Mouse (Mus musculus) midbrain, embryonic 13.5 days (tissue): ENCODE measurements at regions not wholly inside any gene's neighbourhood (a gene's known extent, or its start where the extent isn't known, plus 50 kb on each side); places are given as distances from the start of the nearest gene placed in this dataset.

ENCODE experiments used
- ATAC-seq: fragments of 200-750 bp; cut with Nextera tagmentation; 2 replicates; pipeline ENCODE4 v1.8.0; 2017; ENCODE audit warnings: mild to moderate bottlenecking, moderate TSS enrichment, moderate library complexity
- H3K27ac ChIP-seq: fragments of 300-500 bp; sonication (generic); 2 replicates; pipeline ENCODE4 v1.5.1; 2015; ENCODE audit warnings: inconsistent platforms, mild to moderate bottlenecking, moderate library complexity
- H3K27me3 ChIP-seq: fragments of 300-500 bp; sonication (generic); 2 replicates; pipeline ENCODE4 v1.6.1; 2015; ENCODE audit warnings: mild to moderate bottlenecking, inconsistent platforms
- H3K36me3 ChIP-seq: fragments of 300-500 bp; sonication (generic); 2 replicates; pipeline ENCODE4 v1.6.1; 2015; ENCODE audit warnings: mild to moderate bottlenecking, inconsistent platforms
- H3K4me1 ChIP-seq: fragments of 300-500 bp; sonication (generic); replicated peaks from 2 replicates; pipeline ENCODE4 v1.6.1; 2015; ENCODE audit warnings: inconsistent platforms
- H3K4me2 ChIP-seq: fragments of 300-500 bp; sonication (generic); replicated peaks from 2 replicates; pipeline ENCODE4 v1.6.1; 2015; ENCODE audit warnings: moderate library complexity, mild to moderate bottlenecking, inconsistent platforms
- H3K4me3 ChIP-seq: fragments of 300-500 bp; sonication (generic); replicated peaks from 2 replicates; pipeline ENCODE4 v1.5.1; 2015; ENCODE audit warnings: mild to moderate bottlenecking, inconsistent platforms
- H3K9ac ChIP-seq: fragments of 300-500 bp; sonication (generic); replicated peaks from 2 replicates; pipeline ENCODE4 v1.6.1; 2015; ENCODE audit warnings: mild to moderate bottlenecking, inconsistent platforms
- H3K9me3 ChIP-seq: fragments of 300-500 bp; sonication (generic); 2 replicates; pipeline ENCODE4 v1.6.1; 2016; ENCODE audit warnings: mild to moderate bottlenecking, inconsistent platforms
- WGBS: fragments of 180-500 bp; shearing (Covaris S2); methylation state at CpG from one replicate; pipeline ENCODE4 v1.1.7; 2015; 5-methylcytosine and 5-hydroxymethylcytosine counted together

- Histone ChIP-seq H3K36me3 (no peaks in the 10 kb centered on the region), H3K4me3 (no peak overlapping the region), H3K4me1 (peaks cover 7% of the 10 kb centered on the region; the same call in 1 of the 2 replicates), H3K4me2 (no peak overlapping the region), H3K9ac (no peak overlapping the region), H3K27ac (no peak overlapping the region), H3K27me3 (no peaks in the 10 kb centered on the region), H3K9me3 (no peaks in the 10 kb centered on the region)
- 75% methylated on average over 6 of the region's 6 CpGs for WGBS
- ATAC-seq = no peak
These were observed 365.3 kb downstream of the Pbx1 start for GRCm38 (mm10) chr1:168066810-168067209.

GRCm38 (mm10) chr1:168068003-168068919 lies 363.8 kb downstream of the Pbx1 start:
- Histone ChIP-seq H3K27me3 (no peaks in the 10 kb centered on the region), H3K4me1 (peaks cover 7% of the 10 kb centered on the region; the same call in 1 of the 2 replicates), H3K36me3 (no peaks in the 10 kb centered on the region), H3K4me3 (no peak overlapping the region), H3K27ac (no peak overlapping the region), H3K9me3 (no peaks in the 10 kb centered on the region), H3K4me2 (no peak overlapping the region), H3K9ac (no peak overlapping the region)
- ATAC-seq = no peak
- 70% methylated on average over 9 of the region's 9 CpGs for WGBS

GRCm38 (mm10) chr1:168068920-168069590 lies 363.0 kb downstream of the Pbx1 start:
- 95% methylated on average over 1 of the region's 1 CpGs for WGBS
- Histone ChIP-seq H3K36me3 (no peaks in the 10 kb centered on the region), H3K9ac (no peak overlapping the region), H3K4me1 (peaks cover 7% of the 10 kb centered on the region; the same call in 1 of the 2 replicates), H3K4me2 (no peak overlapping the region), H3K4me3 (no peak overlapping the region), H3K9me3 (no peaks in the 10 kb centered on the region), H3K27ac (no peak overlapping the region), H3K27me3 (no peaks in the 10 kb centered on the region)
- ATAC-seq = no peak
